Mouse (Mus musculus) embryonic facial prominence, embryonic 11.5 days (tissue): ENCODE measurements around the gene Fbxo46. TPM values are rescaled to one million over a fixed set of nuclear protein-coding genes. Genes with fewer than 3 reads are reported as not detected.
A peak's percentile ranks its signal among the peaks of the same experiment; 100 is the strongest.

Source experiments
- ATAC-seq: fragments of 200-750 bp; cut with Nextera tagmentation; replicated peaks from 2 replicates; pipeline ENCODE4 v1.8.0; 2017; ENCODE audit warnings: low read depth; ENCODE audit not compliant: insufficient number of reproducible peaks, low FRiP score, low TSS enrichment
- DNase-seq: peaks from one replicate; pipeline ENCODE4 v3.0.0-alpha.2; 2015; ENCODE audit warnings: low spot score
- H3K27ac ChIP-seq: fragments of 300-500 bp; sonication (generic); replicated peaks from 2 replicates; pipeline ENCODE4 v1.5.1; 2014; ENCODE audit warnings: mild to moderate bottlenecking, low read depth, low read length, control low read depth
- H3K27me3 ChIP-seq: fragments of 300-500 bp; sonication (generic); 2 replicates; pipeline ENCODE4 v1.6.1; 2014; ENCODE audit warnings: mild to moderate bottlenecking, low read length, moderate library complexity, mixed read lengths; ENCODE audit not compliant: control insufficient read depth, insufficient read depth
- H3K36me3 ChIP-seq: fragments of 300-500 bp; sonication (generic); replicated peaks from 2 replicates; pipeline ENCODE4 v1.6.1; 2014; ENCODE audit warnings: low read depth, mild to moderate bottlenecking, low read length, moderate library complexity, mixed read lengths; ENCODE audit not compliant: control insufficient read depth, insufficient read depth
- H3K4me1 ChIP-seq: fragments of 300-500 bp; sonication (generic); 2 replicates; pipeline ENCODE4 v1.6.1; 2014; ENCODE audit warnings: low read length, mixed read lengths; ENCODE audit not compliant: control insufficient read depth, insufficient read depth
- H3K4me2 ChIP-seq: fragments of 300-500 bp; sonication (generic); 2 replicates; pipeline ENCODE4 v1.6.1; 2014; ENCODE audit warnings: low read depth, mild to moderate bottlenecking, control low read depth, low read length, moderate library complexity
- H3K4me3 ChIP-seq: fragments of 300-500 bp; sonication (generic); 2 replicates; pipeline ENCODE4 v1.5.1; 2014; ENCODE audit warnings: low read depth, low read length, control low read depth
- H3K9ac ChIP-seq: fragments of 300-500 bp; sonication (generic); replicated peaks from 2 replicates; pipeline ENCODE4 v1.6.1; 2014; ENCODE audit warnings: mild to moderate bottlenecking, control low read depth, low read length
- H3K9me3 ChIP-seq: fragments of 300-500 bp; sonication (generic); replicated peaks from 2 replicates; pipeline ENCODE4 v1.6.1; 2016; ENCODE audit warnings: mild to moderate bottlenecking, low read length, inconsistent platforms, mixed read lengths; ENCODE audit not compliant: control insufficient read depth
- WGBS: fragments of 180-500 bp; shearing (Covaris S2); extraction: QIAGEN DNeasy Blood & Tissue Kit; methylation state at CpG from one replicate; pipeline ENCODE4 v1.1.7; 2014; 5-methylcytosine and 5-hydroxymethylcytosine counted together
- polyA plus RNA-seq: library from polyadenylated mRNA; unstranded; fragments of >200 nt; fragmentation: Nextera tagmentation; extraction: Ambion mirVana; gene quantifications from 2 replicates; pipeline ENCODE4 v1.2.1, GENCODE M21; 2014

The Fbxo46 gene
- polyA plus RNA-seq, 1 experiment from 2014 or later = 7.4 TPM

GRCm38 (mm10) chr7:19121686-19122085 is 2.0 kb downstream of the Fbxo46 start:
- no peak overlapping the region for H3K9ac ChIP-seq
- H3K27ac ChIP-seq = no peak overlapping the region
- no peak overlapping the region for H3K4me3 ChIP-seq
- H3K36me3 ChIP-seq = no peaks in the 10 kb centered on the region
- no peaks in the 10 kb centered on the region for H3K4me1 ChIP-seq
- WGBS = 98% methylated on average over 4 of the region's 4 CpGs
- H3K9me3 ChIP-seq = no peaks in the 10 kb centered on the region
- no peak overlapping the region for H3K4me2 ChIP-seq
- no peaks in the 10 kb centered on the region for H3K27me3 ChIP-seq
- ATAC-seq (no peak), DNase-seq (no peak)

GRCm38 (mm10) chr7:19124713-19125112 is 5.1 kb downstream of the Fbxo46 start:
- Histone ChIP-seq H3K4me3 (no peak overlapping the region), H3K36me3 (no peaks in the 10 kb centered on the region), H3K27me3 (no peaks in the 10 kb centered on the region), H3K4me2 (no peak overlapping the region), H3K9ac (no peak overlapping the region), H3K4me1 (no peaks in the 10 kb centered on the region), H3K9me3 (no peaks in the 10 kb centered on the region), H3K27ac (no peak overlapping the region)
- DNase-seq (no peak), ATAC-seq (no peak)
- 86% methylated on average over 6 of the region's 6 CpGs for WGBS

- Histone ChIP-seq H3K27me3 (no peaks in the 10 kb centered on the region), H3K9me3 (no peaks in the 10 kb centered on the region), H3K27ac (no peak overlapping the region), H3K4me2 (no peak overlapping the region), H3K4me1 (no peaks in the 10 kb centered on the region), H3K9ac (no peak overlapping the region), H3K36me3 (no peaks in the 10 kb centered on the region), H3K4me3 (no peak overlapping the region)
- ATAC-seq (no peak), DNase-seq (no peak)
- WGBS = 89% methylated on average over 5 of the region's 5 CpGs
Measured at GRCm38 (mm10) chr7:19127744-19128143, 8.1 kb downstream of the Fbxo46 start.

GRCm38 (mm10) chr7:19129396-19129795 is 9.7 kb downstream of the Fbxo46 start:
- ATAC-seq (no peak), DNase-seq (no peak)
- no peaks in the 10 kb centered on the region for H3K27me3 ChIP-seq
- H3K36me3 ChIP-seq = no peaks in the 10 kb centered on the region
- no peak overlapping the region for H3K4me3 ChIP-seq
- no peak overlapping the region for H3K27ac ChIP-seq
- H3K4me1 ChIP-seq = no peaks in the 10 kb centered on the region
- H3K9ac ChIP-seq = no peak overlapping the region
- 94% methylated on average over 5 of the region's 5 CpGs for WGBS
- no peak overlapping the region for H3K4me2 ChIP-seq
- H3K9me3 ChIP-seq = no peaks in the 10 kb centered on the region

- Histone ChIP-seq H3K36me3 (no peaks in the 10 kb centered on the region; the same call in 1 of the 2 replicates), H3K4me1 (no peaks in the 10 kb centered on the region), H3K9me3 (no peaks in the 10 kb centered on the region), H3K9ac (no peak overlapping the region), H3K27me3 (no peaks in the 10 kb centered on the region), H3K4me3 (peak overlapping the region; percentile 38), H3K4me2 (no peak overlapping the region; the same call in 1 of the 2 replicates), H3K27ac (no peak overlapping the region)
- WGBS = 36% methylated on average over 4 of the region's 4 CpGs
- DNase-seq (no peak), ATAC-seq (no peak)
Measured at GRCm38 (mm10) chr7:19130657-19131056, 11.0 kb downstream of the Fbxo46 start.

- under 1% methylated on average over 39 of the region's 39 CpGs for whole genome bisulfite sequencing
- Histone ChIP-seq H3K27ac (peak overlapping the region; percentile 56; the same call in 1 of the 2 replicates), H3K27me3 (no peaks in the 10 kb centered on the region), H3K9ac (peak overlapping the region; percentile 50), H3K4me2 (peak overlapping the region; percentile 60), H3K4me3 (peak overlapping the region; percentile 38), H3K4me1 (no peaks in the 10 kb centered on the region), H3K36me3 (peaks cover 3% of the 10 kb centered on the region; the same call in 1 of the 2 replicates), H3K9me3 (no peaks in the 10 kb centered on the region)
- DNase-seq (peak; percentile 98), ATAC-seq (peak; percentile 98)
Measured at GRCm38 (mm10) chr7:19131324-19131848, 11.7 kb downstream of the Fbxo46 start.

- DNase-seq = no peak
- peaks cover 7% of the 10 kb centered on the region for H3K36me3 ChIP-seq
- no peak for ATAC-seq
- H3K9ac ChIP-seq = no peak overlapping the region
- 95% methylated on average over 13 of the region's 13 CpGs for WGBS
- no peak overlapping the region for H3K27ac ChIP-seq
- H3K4me1 ChIP-seq = no peaks in the 10 kb centered on the region
- H3K4me3 ChIP-seq = no peak overlapping the region
- H3K27me3 ChIP-seq = no peaks in the 10 kb centered on the region
- H3K4me2 ChIP-seq = no peak overlapping the region
- H3K9me3 ChIP-seq = no peaks in the 10 kb centered on the region
Measured at GRCm38 (mm10) chr7:19136168-19136567, 16.5 kb downstream of the Fbxo46 start.

- Histone ChIP-seq H3K27ac (no peak overlapping the region), H3K4me3 (no peak overlapping the region), H3K4me1 (no peaks in the 10 kb centered on the region), H3K27me3 (no peaks in the 10 kb centered on the region), H3K9me3 (no peaks in the 10 kb centered on the region), H3K9ac (no peak overlapping the region), H3K4me2 (no peak overlapping the region), H3K36me3 (peaks cover 7% of the 10 kb centered on the region)
- 92% methylated on average over 38 of the region's 38 CpGs for WGBS
- DNase-seq (no peak), ATAC-seq (0 out of 2 replicates have a peak, but pooled peaks have one; percentile 10)
Measured at GRCm38 (mm10) chr7:19136673-19137334, 17.1 kb downstream of the Fbxo46 start.
